Mouse (Mus musculus): Measurements from ENCODE around the gene Ttc7. TPM values are rescaled to one million over a fixed set of nuclear protein-coding genes. Genes with fewer than 3 reads are reported as not detected.
A peak's percentile ranks its signal among the peaks of the same experiment; 100 is the strongest.

The Ttc7 gene
- polyA plus RNA-seq, 1 experiment from 2014 or later, result 11.6 TPM

- WGBS, result 28% methylated on average over 9 of the region's 9 CpGs
- Histone ChIP-seq H3K4me2 (no peak overlapping the region), H3K36me3 (no peaks in the 10 kb centered on the region), H3K4me1 (peaks cover 42% of the 10 kb centered on the region), H3K4me3 (no peak overlapping the region), H3K9me3 (no peaks in the 10 kb centered on the region), H3K27ac (no peak overlapping the region), H3K9ac (no peak overlapping the region), H3K27me3 (no peaks in the 10 kb centered on the region)
- ATAC-seq (ENCODE audit: insufficient number of reproducible peaks, low FRiP score, low TSS enrichment, low read depth), result no peak
These were observed 66.4 kb downstream of the Ttc7 start for GRCm38 (mm10) chr17:87349069-87349468.

- Histone ChIP-seq H3K27ac (0 out of 2 replicates have a peak overlapping the region, but pooled peaks have one; percentile 67), H3K4me2 (no peak overlapping the region), H3K27me3 (no peaks in the 10 kb centered on the region), H3K9ac (no peak overlapping the region), H3K4me1 (peaks cover 43% of the 10 kb centered on the region), H3K9me3 (no peaks in the 10 kb centered on the region), H3K36me3 (no peaks in the 10 kb centered on the region), H3K4me3 (no peak overlapping the region)
- WGBS, result 69% methylated on average over 9 of the region's 9 CpGs
- ATAC-seq (ENCODE audit: insufficient number of reproducible peaks, low FRiP score, low TSS enrichment, low read depth), result no peak
These were observed 66.9 kb downstream of the Ttc7 start for GRCm38 (mm10) chr17:87349575-87349974.

- H3K4me2 ChIP-seq, result no peak overlapping the region
- 32% methylated on average over 13 of the region's 13 CpGs for WGBS
- H3K36me3 ChIP-seq, result no peaks in the 10 kb centered on the region
- peaks cover 43% of the 10 kb centered on the region for H3K4me1 ChIP-seq
- no peaks in the 10 kb centered on the region for H3K27me3 ChIP-seq
- no peaks in the 10 kb centered on the region for H3K9me3 ChIP-seq
- no peak overlapping the region for H3K9ac ChIP-seq
- peak overlapping the region; percentile 75 for H3K27ac ChIP-seq
- peak; percentile 60 for ATAC-seq (ENCODE audit: insufficient number of reproducible peaks, low FRiP score, low TSS enrichment, low read depth)
- no peak overlapping the region for H3K4me3 ChIP-seq
These were observed 68.0 kb downstream of the Ttc7 start for GRCm38 (mm10) chr17:87350471-87351240.

- Histone ChIP-seq H3K4me1 (peaks cover 43% of the 10 kb centered on the region), H3K4me3 (no peak overlapping the region), H3K9ac (no peak overlapping the region)
These were observed 68.8 kb downstream of the Ttc7 start for GRCm38 (mm10) chr17:87351241-87352105.

GRCm38 (mm10) chr17:87352106-87352897, 69.6 kb downstream of the Ttc7 start:
- H3K27me3 ChIP-seq, result no peaks in the 10 kb centered on the region
- no peaks in the 10 kb centered on the region for H3K9me3 ChIP-seq
- no peak overlapping the region for H3K9ac ChIP-seq
- peak overlapping the region; percentile 59; the same call in 1 of the 2 replicates for H3K27ac ChIP-seq
- no peak overlapping the region for H3K4me3 ChIP-seq
- peaks cover 43% of the 10 kb centered on the region for H3K4me1 ChIP-seq
- H3K36me3 ChIP-seq, result no peaks in the 10 kb centered on the region
- no peak overlapping the region for H3K4me2 ChIP-seq
- no peak for ATAC-seq (ENCODE audit: insufficient number of reproducible peaks, low FRiP score, low TSS enrichment, low read depth)
- 14% methylated on average over 16 of the region's 16 CpGs for WGBS

More at GRCm38 (mm10) chr17:87351241-87352105, 68.8 kb downstream of the Ttc7 start:
- Histone ChIP-seq H3K4me2 (0 out of 2 replicates have a peak overlapping the region, but pooled peaks have one; percentile 2), H3K27ac (peak overlapping the region; percentile 75), H3K27me3 (no peaks in the 10 kb centered on the region), H3K36me3 (no peaks in the 10 kb centered on the region), H3K9me3 (no peaks in the 10 kb centered on the region)
- 11% methylated on average over 20 of the region's 20 CpGs for WGBS
- ATAC-seq (ENCODE audit: insufficient number of reproducible peaks, low FRiP score, low TSS enrichment, low read depth), result no peak

GRCm38 (mm10) chr17:87352898-87353225, 70.2 kb downstream of the Ttc7 start:
- H3K9ac ChIP-seq, result no peak overlapping the region
- no peaks in the 10 kb centered on the region for H3K27me3 ChIP-seq
- no peak overlapping the region for H3K4me2 ChIP-seq
- H3K4me1 ChIP-seq, result peaks cover 47% of the 10 kb centered on the region
- no peaks in the 10 kb centered on the region for H3K36me3 ChIP-seq
- no peak for ATAC-seq (ENCODE audit: insufficient number of reproducible peaks, low FRiP score, low TSS enrichment, low read depth)
- no peak overlapping the region for H3K4me3 ChIP-seq
- no peaks in the 10 kb centered on the region for H3K9me3 ChIP-seq
- H3K27ac ChIP-seq, result no peak overlapping the region
- WGBS, result 21% methylated on average over 1 of the region's 1 CpGs

- ATAC-seq (ENCODE audit: insufficient number of reproducible peaks, low FRiP score, low TSS enrichment, low read depth), result no peak
- Histone ChIP-seq H3K4me3 (no peak overlapping the region), H3K9me3 (no peaks in the 10 kb centered on the region), H3K27me3 (no peaks in the 10 kb centered on the region), H3K27ac (no peak overlapping the region), H3K9ac (no peak overlapping the region), H3K4me1 (peaks cover 45% of the 10 kb centered on the region), H3K36me3 (no peaks in the 10 kb centered on the region), H3K4me2 (no peak overlapping the region)
- WGBS, result 80% methylated on average over 8 of the region's 8 CpGs
These were observed 71.1 kb downstream of the Ttc7 start for GRCm38 (mm10) chr17:87353745-87354320.

- no peak for ATAC-seq (ENCODE audit: insufficient number of reproducible peaks, low FRiP score, low TSS enrichment, low read depth)
- 72% methylated on average over 8 of the region's 8 CpGs for WGBS
- H3K27ac ChIP-seq, result no peak overlapping the region
- no peak overlapping the region for H3K4me2 ChIP-seq
- H3K36me3 ChIP-seq, result no peaks in the 10 kb centered on the region
- peaks cover 43% of the 10 kb centered on the region for H3K4me1 ChIP-seq
- no peak overlapping the region for H3K4me3 ChIP-seq
- H3K27me3 ChIP-seq, result no peaks in the 10 kb centered on the region
- H3K9me3 ChIP-seq, result no peaks in the 10 kb centered on the region
- H3K9ac ChIP-seq, result no peak overlapping the region
These were observed 72.8 kb downstream of the Ttc7 start for GRCm38 (mm10) chr17:87355456-87355855.

GRCm38 (mm10) chr17:87356261-87356660, 73.6 kb downstream of the Ttc7 start:
- ATAC-seq (ENCODE audit: insufficient number of reproducible peaks, low FRiP score, low TSS enrichment, low read depth), result no peak
- Histone ChIP-seq H3K4me1 (peaks cover 42% of the 10 kb centered on the region), H3K4me2 (no peak overlapping the region), H3K9ac (no peak overlapping the region), H3K27me3 (peaks cover 3% of the 10 kb centered on the region; the same call in 1 of the 2 replicates), H3K27ac (no peak overlapping the region), H3K36me3 (no peaks in the 10 kb centered on the region), H3K9me3 (no peaks in the 10 kb centered on the region), H3K4me3 (no peak overlapping the region)
- 78% methylated on average over 5 of the region's 5 CpGs for WGBS

- H3K27me3 ChIP-seq, result peaks cover 3% of the 10 kb centered on the region; the same call in 1 of the 2 replicates
- H3K36me3 ChIP-seq, result no peaks in the 10 kb centered on the region
- ATAC-seq (ENCODE audit: insufficient number of reproducible peaks, low FRiP score, low TSS enrichment, low read depth), result no peak
- H3K4me1 ChIP-seq, result peaks cover 32% of the 10 kb centered on the region
- H3K4me2 ChIP-seq, result no peak overlapping the region
- H3K9me3 ChIP-seq, result no peaks in the 10 kb centered on the region
- no peak overlapping the region for H3K4me3 ChIP-seq
- H3K9ac ChIP-seq, result no peak overlapping the region
- no peak overlapping the region for H3K27ac ChIP-seq
- 68% methylated on average over 9 of the region's 9 CpGs for WGBS
These were observed 74.8 kb downstream of the Ttc7 start for GRCm38 (mm10) chr17:87357506-87357905.

GRCm38 (mm10) chr17:87361132-87361531, 78.4 kb downstream of the Ttc7 start:
- peaks cover 21% of the 10 kb centered on the region for H3K4me1 ChIP-seq
- no peak; the same call in 1 of the 2 replicates for ATAC-seq (ENCODE audit: insufficient number of reproducible peaks, low FRiP score, low TSS enrichment, low read depth)
- WGBS, result 39% methylated on average over 3 of the region's 3 CpGs

More at GRCm38 (mm10) chr17:87361132-87361531, 78.4 kb downstream of the Ttc7 start:
- Histone ChIP-seq H3K9me3 (no peaks in the 10 kb centered on the region), H3K27ac (peak overlapping the region; percentile 1; the same call in 1 of the 2 replicates), H3K4me3 (no peak overlapping the region), H3K9ac (no peak overlapping the region), H3K36me3 (peaks cover 2% of the 10 kb centered on the region; the same call in 1 of the 2 replicates), H3K4me2 (no peak overlapping the region), H3K27me3 (peaks cover 3% of the 10 kb centered on the region; the same call in 1 of the 2 replicates)

All from limb, embryonic 15.5 days (tissue).